Mouse (Mus musculus) NIH3T3 (cell line): ENCODE results near the gene Rgcc.
A peak's percentile ranks its signal among the peaks of the same experiment; 100 is the strongest.

Experiments used
- DNase-seq: peaks from one replicate; pipeline ENCODE4 v3.0.0-alpha.2; 2012; ENCODE audit warnings: low read depth

Rgcc gene

DNA sequence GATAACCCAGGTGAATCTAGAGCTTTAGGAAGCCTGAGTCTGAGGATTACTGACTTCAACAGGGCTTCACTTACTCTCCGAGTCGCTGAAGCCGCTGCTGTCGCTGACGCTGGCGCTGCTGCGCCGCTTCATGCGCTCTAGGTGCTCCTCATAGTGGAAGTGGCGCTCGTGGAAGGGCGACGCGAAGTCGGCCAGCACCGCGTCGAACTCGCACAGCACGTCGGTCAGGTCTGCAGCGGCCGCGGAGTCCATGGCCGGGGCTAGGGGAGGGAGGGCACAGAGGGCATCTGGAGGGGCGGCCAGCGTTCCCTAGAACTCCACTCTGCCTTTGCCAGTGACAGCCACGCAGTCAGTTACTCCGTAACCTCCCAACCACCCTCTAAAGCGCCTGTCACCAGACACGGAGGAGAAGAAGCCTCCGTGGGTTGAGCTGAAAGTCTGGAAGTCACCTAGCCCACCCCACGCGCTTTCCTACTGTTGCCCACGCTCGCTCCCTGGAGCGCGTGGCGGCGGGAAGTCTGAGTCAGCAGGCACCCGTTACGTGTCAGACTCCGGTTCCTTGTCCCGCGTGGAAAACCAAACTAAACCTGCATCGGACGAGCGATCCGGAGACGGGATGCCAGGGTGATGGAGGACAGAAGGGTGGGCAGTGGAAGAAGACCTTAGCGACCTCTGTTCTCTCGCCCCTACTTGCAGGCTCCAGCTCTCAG lies 649 bp downstream of the Rgcc start:
- peak; percentile 34 for DNase-seq

DNA sequence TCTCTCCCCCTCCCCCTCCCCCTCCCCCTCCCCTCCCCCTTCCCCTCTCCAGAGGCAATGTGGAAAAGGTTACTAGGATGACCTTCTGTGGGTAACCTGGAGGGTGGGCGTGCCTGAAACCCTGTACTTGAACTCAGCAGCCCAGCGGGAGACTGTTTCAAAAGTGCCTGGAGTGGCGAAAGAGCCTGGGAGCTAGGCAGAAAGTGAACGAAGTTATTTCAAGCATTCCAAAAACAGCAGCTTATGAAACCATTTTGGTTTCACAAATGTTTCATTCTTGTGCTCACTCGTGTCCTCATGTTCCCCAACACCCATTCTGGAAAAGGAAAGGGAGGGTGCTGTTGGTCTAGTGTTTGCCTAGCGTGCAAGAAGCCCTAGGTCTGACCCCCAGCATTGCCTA lies 1.6 kb downstream of the Rgcc start:
- peak; percentile 78 for DNase-seq

DNA sequence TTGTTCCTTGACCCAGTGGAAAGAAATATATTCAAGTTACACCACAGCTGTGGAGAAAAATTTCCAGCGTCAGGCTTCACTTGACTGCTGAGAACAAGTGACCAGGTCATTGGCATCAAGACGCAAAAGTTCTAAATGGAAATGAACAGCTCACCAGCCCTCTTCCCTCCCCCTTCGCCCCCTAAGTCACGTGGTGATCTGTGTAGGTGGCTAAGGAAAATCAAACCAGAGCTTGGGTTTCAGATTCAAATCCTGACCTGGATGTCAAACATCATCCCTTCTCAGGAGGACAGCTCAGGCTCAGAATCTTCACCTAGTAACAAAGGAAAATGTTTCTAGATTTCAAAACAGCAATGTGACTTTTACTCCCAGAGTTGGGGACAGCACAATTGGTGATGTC lies 2.2 kb downstream of the Rgcc start:
- DNase-seq: peak; percentile 40

DNA sequence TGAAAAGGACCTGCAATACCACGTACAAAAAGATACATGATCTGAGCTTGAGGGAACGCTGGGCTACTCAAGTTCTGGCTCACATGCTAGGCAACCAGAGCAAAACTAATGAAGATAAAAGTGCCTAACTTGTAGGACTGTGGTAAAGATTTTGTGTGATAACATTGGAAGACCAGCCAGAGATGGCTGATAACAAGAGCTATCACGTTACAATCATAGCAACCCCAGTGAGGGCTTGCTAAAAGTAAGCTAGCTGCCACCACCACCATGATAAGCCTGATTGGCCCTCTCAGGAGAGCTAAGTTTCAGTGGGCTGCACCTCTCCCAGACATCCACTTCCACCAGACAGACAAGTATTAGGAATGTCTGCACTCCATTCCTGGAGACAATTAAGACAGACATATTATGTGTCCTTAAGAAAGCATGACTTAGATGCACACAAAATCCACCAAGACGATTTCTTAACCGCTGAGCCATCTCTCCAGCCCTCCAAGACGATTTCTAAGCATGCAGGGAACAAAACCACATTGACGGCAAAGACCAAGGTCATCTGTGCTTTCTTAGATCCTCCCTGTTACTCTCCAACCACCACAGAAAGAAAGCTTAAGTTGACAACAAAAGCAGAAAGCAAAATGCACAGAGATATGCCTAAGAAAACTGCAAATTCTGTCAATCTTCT lies 3.0 kb downstream of the Rgcc start:
- DNase-seq: no peak

DNA sequence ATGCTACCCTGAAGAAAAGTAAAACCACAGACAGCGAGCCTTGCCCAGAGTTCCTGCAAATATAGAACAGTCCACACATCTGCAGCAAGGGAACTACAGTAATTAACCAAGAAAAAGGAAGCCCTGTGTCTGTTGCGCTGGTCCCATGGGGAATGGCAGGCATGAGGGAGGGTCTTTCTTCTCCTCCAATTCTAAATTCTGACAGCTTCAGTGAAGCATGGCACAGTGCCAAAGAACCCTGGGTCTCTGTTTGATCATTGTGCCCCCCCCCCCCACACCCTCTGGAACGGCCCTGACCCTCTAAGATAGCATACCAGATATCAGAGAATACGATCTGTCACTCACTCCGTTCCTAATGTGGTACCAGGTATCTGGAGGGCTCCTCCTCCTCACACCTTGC lies 4.6 kb downstream of the Rgcc start:
- no peak for DNase-seq

DNA sequence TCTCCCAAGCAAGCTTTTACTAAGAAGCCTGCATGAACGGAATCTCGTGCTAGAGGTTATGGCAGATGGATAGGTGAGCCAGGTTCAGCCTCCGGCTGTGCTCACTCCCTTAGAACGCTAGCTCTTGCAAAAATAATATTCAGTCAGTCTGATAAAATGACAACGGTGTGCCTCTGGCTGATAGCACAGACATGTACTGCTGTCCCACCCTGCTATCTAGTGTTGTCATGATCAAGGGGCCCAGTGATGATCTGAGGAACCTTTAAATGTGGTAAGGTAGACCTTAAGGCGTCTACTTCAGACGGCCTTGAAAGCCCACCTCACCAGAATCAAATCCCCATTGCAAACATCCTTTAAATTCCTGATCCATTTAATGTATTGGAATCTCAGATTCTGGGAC lies 5.2 kb downstream of the Rgcc start:
- no peak for DNase-seq

DNA sequence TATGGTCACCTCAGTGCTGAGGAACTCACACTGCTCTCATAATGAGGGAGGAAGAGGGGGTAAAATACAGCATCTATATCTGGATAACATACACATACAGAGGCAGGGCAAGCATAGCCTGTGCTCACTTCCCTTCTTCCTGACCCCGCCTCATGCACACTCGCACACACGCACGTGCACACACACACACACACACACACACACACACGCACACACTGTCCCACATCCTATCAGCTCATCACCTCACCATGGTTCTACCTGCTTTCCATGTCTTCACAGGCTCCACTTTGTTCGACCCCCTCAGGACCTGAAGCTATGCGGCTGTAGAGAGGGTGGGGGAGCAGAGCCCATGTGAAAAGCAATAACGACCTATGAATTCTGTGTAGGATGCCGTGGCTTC lies 5.9 kb downstream of the Rgcc start:
- no peak for DNase-seq

DNA sequence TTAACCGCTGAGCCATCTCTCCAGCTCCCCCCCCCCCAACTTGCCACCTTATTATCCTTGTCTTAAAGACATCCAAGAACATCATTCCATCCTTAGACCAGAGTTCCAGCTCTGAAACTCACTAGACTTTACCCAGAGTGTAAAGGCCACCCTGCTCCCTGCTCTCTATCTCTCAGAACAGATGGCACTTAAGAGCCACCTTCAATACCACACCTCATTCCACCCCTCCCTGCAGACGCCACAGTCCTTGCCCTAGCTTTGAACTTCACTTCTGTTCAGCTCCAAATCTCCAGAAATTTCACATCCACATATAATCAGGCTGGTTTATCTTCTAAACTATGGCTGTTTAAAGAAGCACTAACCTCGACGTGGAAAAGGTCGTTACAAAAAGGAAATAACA lies 6.5 kb downstream of the Rgcc start:
- DNase-seq: no peak

DNA sequence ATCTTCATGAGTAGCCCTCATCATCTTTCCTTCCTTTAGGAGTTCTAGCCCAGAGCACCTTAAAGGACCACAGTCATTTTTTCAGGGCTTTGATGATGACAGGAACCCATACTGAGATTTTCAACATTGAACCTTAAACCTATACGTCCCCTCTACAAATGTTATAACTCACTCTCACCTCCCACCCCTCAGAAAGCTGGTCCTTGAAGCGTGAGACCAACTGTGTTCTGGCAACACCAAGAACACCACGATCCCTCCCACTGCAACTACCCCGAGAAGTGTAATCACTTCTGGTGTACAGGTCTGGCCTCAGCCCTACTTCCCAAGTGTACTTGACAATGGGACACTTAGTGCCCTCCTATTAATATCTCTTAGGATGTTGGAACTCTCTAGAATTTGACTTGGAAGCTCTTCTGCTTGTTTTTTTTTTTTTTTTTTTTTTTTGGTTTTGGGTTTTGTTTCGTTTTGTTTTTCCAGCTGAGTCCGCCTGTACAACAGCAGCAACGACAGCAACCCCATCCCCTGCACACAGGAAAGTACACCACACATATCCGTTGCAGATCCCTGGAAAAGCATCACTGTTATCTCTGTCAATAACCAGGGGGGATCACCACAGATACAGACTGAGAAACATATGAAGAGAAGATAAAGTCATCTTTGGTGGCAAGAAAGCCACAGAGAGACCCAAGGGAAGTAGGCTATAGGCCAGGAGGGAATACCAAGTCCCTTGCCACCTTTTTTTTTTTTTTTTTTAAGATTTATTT lies 7.2 kb downstream of the Rgcc start:
- no peak for DNase-seq

DNA sequence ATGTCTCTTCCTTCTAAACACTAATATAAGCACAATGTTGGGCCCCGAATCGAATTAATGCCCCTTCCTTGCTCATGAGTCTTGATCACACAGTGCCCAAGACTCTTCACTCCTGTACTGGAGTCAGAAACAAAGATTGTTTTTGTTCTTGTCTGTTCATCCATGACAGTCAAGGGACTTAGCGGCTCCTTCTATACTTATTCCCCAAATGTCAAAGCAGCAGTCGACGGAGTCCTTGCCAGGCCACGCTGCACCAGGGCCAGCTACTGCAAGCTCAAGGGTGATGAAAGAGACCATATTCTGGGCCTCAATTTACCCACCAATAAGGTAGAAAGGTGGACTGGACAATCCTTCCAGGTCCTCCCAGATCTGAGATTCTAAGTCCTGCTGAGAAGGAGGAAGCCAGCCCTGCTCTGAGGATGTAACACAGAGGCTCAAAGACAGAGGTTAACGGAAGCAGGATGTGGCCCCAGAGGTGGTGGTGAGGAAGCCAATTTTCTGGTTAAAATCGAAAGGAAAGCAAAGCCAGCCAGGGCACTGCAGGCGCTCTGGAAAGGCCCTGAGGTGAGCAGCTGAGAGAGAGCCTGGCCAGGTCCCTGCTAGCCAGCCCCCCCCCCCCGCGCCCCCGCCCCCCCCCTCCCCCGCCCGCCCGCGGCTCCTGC lies 8.2 kb downstream of the Rgcc start:
- no peak for DNase-seq

DNA sequence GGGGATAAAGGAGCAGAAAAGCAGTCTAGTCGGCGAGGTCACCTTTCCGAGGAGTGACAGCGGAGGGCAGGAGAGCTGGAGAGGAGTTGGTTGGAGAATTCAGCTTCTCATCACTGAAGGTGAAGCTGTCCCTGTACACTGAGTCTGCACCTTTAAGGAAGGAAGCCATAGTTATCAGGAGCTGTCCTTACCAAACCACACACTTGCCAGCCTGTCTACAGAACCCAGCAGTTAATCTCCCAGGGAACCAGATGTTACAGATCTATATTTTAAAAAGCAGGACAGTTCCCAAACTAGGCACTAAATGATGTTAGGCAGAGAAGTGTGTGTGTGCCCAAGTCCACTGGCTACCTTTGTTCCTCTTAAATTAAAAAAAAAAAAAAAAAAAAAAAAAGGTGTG lies 9.8 kb downstream of the Rgcc start:
- no peak for DNase-seq

DNA sequence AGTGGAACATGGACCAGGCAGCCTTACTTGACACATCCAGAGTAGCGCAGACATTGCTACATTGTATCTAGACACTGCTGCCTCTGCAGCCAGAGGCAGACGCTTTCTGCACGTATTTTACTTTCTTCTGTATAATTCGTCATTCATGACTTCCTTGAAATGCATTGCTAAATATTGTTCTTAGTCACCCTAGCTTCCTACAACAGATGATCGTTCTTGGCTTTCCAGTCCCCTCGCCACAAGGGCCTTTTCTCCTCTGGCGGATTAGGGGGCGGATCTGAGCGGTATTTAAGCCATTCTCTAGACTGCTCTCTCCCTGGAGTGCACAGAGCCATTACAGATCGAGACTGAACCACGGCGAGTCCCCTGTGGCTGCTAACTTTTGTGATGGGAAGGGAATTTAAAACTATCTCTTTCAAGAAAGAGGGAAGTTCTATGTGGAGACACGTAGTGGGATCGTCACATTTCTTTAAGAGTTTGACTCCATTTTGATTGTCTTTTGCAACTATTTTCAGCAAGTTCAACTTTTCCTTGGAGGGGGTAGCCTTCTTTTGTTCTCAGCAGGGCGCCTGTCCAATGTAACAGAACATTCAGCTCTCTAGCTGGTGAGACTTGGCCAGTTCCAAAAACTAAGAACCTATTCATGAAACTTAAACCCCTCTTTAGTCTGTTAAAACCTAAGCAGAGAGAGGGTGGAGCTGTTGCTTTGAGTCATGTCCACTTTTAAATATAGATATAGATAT lies 10.6 kb downstream of the Rgcc start:
- peak; percentile 49 for DNase-seq

DNA sequence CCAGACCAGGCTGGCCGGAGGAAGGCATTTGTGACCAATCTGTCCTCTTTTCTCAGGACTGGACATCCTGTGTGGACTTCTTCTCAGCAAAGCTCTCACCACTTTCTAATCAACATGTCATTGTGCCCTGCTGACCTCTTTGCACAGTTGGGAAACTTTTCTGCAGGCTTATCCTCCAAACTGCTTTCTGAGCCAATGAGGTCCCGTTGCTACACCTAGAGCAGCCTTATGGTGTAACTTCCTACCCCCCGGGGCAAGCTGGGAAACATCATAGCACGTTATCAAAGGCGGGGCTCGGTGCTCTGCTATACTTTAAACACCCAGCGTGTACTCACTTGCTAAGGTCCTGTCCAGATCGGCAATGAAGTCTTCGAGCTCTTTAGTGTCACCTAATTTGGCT lies 11.5 kb downstream of the Rgcc start:
- DNase-seq: peak; percentile 9

DNA sequence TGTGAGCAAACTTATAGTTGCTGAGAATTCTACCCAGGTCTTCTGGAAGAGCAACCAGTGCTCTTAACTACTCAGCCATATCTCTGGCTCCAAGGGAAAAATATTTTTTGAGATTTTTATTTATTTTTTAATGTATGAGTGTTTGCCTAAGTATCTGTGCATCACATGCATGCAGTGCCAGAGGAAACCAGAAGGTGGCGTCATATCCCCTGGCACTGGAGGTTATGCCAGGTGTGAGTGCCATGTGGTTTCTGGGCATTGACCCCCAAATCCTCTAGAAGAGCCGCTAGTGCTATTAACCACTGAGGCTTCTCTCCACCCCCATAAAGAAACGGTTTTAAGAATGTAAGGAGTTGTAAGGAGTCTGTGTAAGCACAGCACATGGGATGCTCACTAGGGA lies 13.2 kb downstream of the Rgcc start:
- peak; percentile 16 for DNase-seq

DNA sequence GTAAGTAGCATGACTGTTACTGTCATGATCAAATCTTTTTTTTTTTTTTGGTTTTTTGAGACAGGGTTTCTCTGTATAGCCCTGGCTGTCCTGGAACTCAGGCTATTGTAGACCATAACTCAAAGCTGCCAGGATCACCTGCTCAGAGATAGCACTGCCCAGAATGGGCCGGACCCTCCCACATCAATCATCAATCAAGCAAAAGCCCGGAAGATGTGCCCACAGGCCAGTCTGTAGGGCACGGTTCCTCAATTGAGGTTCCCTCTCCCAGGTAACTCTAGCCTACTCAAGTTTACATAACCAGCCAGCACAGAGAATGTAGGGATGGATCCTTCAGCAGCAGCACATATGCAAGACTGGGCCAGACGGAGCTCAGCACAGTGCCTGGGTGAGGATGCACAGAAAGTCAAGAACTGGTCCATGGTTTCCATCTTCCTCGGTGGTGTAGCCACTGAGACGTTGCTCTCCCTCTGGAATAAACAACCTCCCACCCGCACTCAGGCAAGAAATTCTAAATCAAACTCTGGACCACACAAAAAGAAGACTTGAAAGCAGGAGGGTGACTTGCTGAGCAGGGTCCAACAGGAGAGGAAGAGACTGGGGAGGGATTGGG lies 14.1 kb downstream of the Rgcc start:
- DNase-seq: no peak

DNA sequence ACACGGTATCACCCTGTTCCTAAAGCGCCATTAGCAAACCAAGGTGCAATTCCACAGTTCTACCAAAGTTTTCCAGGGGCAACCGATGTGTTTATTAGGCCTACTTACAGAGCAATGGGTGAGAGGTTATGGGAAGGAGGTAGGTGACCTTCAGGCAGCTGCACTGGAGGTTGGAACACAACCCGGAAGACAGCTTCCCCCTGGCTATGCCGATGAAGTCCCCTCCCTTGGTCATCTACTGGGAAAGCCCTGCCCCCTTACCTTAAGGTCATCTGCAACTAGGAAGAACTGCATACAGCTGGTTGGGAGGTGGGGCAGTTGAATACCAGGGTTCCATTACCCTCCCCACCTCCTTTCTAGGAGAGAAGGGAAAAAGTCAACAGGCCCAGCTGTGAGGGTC lies 15.9 kb downstream of the Rgcc start:
- DNase-seq: no peak

DNA sequence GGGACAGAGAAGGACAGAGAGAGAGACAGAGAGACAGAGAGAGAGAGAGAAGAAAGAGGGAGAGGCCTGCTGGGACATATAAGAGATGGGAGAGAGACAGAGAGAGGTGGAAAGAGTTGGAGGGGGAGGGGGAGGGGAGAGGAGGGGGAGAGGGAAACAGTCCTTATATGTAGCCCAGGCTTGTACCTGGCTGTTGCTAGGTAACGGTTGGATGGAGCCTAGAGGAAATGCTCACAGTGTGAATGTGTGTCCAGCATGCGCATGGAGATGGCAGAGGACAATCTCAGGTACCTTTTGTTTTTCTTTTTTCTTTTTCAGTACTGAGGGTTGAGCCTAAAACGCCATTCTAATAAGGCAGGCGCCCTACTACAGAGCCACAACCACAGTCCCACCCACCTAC lies 16.8 kb downstream of the Rgcc start:
- DNase-seq: no peak

DNA sequence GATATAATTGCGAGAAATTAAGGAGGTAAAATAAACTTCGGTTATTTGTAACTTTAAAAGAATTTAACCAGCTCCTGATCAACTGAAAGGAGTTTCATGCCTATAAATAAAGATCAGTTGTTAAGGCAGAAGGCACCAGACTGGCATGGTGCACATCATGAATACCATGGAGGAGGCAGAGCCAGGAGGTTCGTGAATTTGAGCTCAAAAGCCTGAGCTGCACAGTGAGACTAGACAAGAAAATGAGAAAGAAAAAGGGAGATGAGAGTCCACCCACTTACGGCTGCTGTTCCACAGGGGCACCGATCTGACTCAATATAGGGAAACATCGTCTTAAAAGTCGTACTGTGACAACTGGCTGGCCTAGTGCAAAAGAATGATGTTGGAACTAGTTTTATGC lies 17.5 kb downstream of the Rgcc start:
- DNase-seq: no peak

DNA sequence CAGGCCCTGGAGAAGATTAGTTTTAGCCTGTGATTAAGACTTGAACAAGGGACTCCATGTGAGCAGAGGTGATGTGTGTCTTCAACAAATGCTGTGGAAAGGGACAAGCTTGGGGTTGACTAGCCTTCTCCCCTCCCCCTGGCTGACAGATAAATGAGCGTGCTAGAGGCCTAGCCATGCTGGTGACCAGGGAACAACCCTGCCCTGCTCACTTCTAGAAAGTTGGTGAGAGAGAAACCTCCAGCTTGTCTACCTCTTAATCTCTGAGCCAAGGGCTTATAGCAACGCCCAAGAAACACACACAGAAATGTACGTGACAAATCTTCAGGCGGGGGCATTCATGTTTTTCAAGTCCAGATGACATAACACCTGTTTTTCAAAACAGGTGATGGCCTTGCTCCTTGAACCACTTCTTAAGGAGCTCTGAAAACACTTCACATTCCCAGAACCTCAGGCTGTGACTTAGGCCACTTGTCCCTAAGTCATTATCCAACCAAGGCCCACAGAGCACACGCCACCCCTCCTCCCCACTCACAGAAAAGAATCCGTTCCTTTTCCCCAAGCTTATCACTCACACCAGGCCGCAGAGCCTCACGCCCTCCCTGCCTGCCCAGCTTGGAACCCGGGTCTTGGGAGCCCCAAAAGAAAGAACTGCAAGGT lies 19.4 kb downstream of the Rgcc start:
- no peak for DNase-seq

DNA sequence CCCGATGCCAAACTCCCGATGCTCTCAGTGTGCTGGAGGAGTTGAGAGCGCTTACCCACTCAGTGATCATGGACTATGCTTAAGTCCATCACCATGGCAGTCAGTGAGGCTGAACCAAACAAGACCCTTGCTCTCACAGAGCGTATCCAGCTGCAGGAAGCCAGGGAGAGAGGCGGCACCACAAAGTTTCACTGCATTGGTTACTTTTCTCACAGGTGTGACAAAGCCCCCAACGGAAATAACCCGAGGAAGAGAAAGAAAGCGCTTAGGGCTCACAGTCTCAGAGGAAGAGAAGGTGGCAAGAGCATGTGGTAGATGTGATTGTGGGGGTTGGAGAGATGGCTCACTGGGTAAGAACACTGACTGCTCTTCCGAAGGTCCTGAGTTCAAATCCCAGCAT lies 21.0 kb downstream of the Rgcc start:
- no peak for DNase-seq

DNA sequence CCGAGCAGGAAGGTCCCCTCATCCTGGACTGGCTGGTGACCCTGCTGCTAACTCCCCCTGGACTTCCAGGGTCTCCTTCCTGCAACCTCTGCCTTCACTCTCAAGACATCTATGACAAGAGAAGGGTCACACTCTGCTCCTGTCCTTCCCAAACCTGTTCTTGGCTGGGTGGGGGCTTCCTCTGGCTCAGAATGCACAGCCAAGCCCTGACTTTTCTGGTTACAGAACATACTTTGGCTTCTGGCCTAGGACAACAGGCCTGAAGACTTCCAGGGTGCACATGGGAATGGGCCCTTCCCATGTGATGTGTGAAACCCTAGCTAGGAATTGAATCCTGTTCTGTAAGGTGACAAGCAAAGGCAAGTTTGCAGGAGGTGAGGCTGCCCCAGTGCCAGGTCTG lies 22.0 kb downstream of the Rgcc start:
- peak; percentile 24 for DNase-seq
